Mouse (Mus musculus) myocyte (in vitro differentiated cells): ENCODE measurements around the gene Tff2. TPM values are rescaled to one million over a fixed set of nuclear protein-coding genes. Genes with fewer than 3 reads are reported as not detected.

Source experiments
- H3K27me3 ChIP-seq: one replicate; pipeline ENCODE4 v1.6.1; 2011; ENCODE audit not compliant: control insufficient read depth, insufficient read depth, insufficient read length
- H3K36me3 ChIP-seq: one replicate; pipeline ENCODE4 v1.6.1; 2011; ENCODE audit not compliant: control insufficient read depth, insufficient read depth
- H3K4me2 ChIP-seq: one replicate; pipeline ENCODE4 v1.6.1; 2011; ENCODE audit warnings: low read depth, control low read depth
- H3K4me3 ChIP-seq: one replicate; pipeline ENCODE4 v1.5.1; 2011; ENCODE audit warnings: mild to moderate bottlenecking, control low read depth, moderate library complexity
- H3K79me2 ChIP-seq: one replicate; pipeline ENCODE4 v1.6.1; 2011; ENCODE audit not compliant: control insufficient read depth, insufficient read depth
- H3ac ChIP-seq: one replicate; pipeline ENCODE4 v1.6.1; 2011; ENCODE audit not compliant: control insufficient read depth, insufficient read length
- CEBPB ChIP-seq: IDR thresholded peaks from 2 replicates; pipeline ENCODE4 v1.6.1; 2011; ENCODE audit warnings: mild to moderate bottlenecking, moderate library complexity; ENCODE audit not compliant: poor library complexity, insufficient read depth, severe bottlenecking
- E2F4 ChIP-seq: IDR thresholded peaks from one replicate; pipeline ENCODE4 v1.6.1; 2011; ENCODE audit warnings: mild to moderate bottlenecking, control low read depth, moderate library complexity; ENCODE audit not compliant: insufficient read depth
- MAX ChIP-seq: IDR thresholded peaks from one replicate; pipeline ENCODE4 v1.6.1; 2011; ENCODE audit warnings: low read depth, mild to moderate bottlenecking, control low read depth
- MYOD1 ChIP-seq, 3 experiments: IDR thresholded peaks; one replicate each; pipeline ENCODE4 v1.6.1; 2011; ENCODE audit warnings: control low read depth in 2 of 3, low read depth in 2 of 3, mild to moderate bottlenecking in 2 of 3, moderate library complexity in 1 of 3; ENCODE audit not compliant: insufficient read length in 2 of 3, control insufficient read depth in 1 of 3
- MYOG ChIP-seq, 3 experiments: IDR thresholded peaks; one replicate each; pipeline ENCODE4 v1.6.1; 2011; ENCODE audit warnings: control low read depth in 2 of 3, low read depth in 2 of 3, mild to moderate bottlenecking in 2 of 3; ENCODE audit not compliant: insufficient read length in 2 of 3, control insufficient read depth in 1 of 3, insufficient read depth in 1 of 3
- POLR2A ChIP-seq: IDR thresholded peaks from one replicate; pipeline ENCODE4 v1.6.1; 2011; ENCODE audit warnings: low read depth, mild to moderate bottlenecking, control low read depth, moderate library complexity; ENCODE audit not compliant: insufficient read length
- POLR2AphosphoS2 ChIP-seq: IDR thresholded peaks from one replicate; pipeline ENCODE4 v1.6.1; 2011; ENCODE audit warnings: low read depth, control low read depth; ENCODE audit not compliant: insufficient read length
- REST ChIP-seq: IDR thresholded peaks from one replicate; pipeline ENCODE4 v1.6.1; 2011; ENCODE audit warnings: mild to moderate bottlenecking, control low read depth, moderate library complexity; ENCODE audit not compliant: insufficient read depth, insufficient read length
- SRF ChIP-seq: IDR thresholded peaks from one replicate; pipeline ENCODE4 v1.6.1; 2011; ENCODE audit warnings: low read depth; ENCODE audit not compliant: control insufficient read depth, insufficient read length
- TCF12 ChIP-seq: IDR thresholded peaks from one replicate; pipeline ENCODE4 v1.6.1; 2011; ENCODE audit warnings: mild to moderate bottlenecking, control low read depth; ENCODE audit not compliant: poor library complexity, insufficient read depth, severe bottlenecking
- TCF3 ChIP-seq: IDR thresholded peaks from one replicate; pipeline ENCODE4 v1.6.1; 2011; ENCODE audit warnings: low read depth, control low read depth; ENCODE audit not compliant: insufficient read length
- USF1 ChIP-seq: IDR thresholded peaks from one replicate; pipeline ENCODE4 v1.6.1; 2011; ENCODE audit warnings: low read depth, mild to moderate bottlenecking, control low read depth, moderate library complexity
- polyA plus RNA-seq: library from polyadenylated mRNA; unstranded; fragments of >200 nt; fragmentation: generic; extraction: Trizol; gene quantifications from one replicate; pipeline ENCODE4 v1.2.1, GENCODE M21; 2012; ENCODE audit warnings: missing spikeins

The Tff2 gene
- not detected for polyA plus RNA-seq

DNA sequence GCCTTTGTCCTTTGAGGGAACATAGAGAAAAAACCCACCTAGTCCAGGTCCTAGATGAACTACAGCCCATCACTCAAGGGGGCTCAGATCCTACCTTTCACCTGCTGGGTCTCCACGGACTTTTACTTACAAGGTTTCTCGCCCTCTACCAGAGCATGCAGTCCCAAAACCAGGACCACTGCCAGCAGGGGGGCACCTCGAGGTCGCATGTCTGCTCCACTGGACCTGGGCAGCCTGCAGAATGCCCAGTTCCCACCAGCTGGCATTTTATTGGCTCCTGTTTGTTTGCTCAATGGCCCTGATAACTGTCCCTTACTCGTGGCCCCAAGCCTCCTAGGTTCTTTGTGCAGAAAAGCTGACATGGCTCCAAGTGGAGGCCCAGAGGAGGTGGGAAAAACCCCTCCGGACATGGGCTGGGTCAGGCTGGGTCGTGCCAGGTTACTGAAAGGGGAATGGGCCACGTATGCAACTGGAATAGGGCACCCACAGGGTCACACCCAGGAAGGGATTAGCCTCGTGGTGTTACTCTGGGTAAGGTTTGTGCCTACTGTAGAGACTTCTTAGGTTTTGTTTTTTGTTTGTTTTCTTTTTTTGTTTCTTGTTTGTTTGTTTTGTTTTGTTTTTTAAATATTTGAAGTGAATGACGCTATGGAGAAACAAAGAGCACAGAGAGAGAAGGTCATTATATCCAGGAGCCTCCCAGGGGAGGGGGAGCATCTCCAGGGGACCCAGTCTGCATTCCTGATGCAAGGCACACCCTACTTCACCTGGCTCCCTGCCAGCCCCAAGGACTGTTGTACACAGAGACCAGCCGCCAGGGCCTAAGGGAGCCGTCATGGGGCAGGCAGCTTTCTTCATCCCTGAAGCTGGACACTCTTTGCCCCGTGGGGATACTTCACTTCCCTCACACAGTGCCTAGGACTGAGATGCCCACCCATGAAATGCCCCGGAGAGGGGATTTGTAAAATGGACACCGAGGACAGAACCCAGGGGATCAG lies at the start of gene Tff2:
Gene Tff2 (minus strand): TSS at position 243 of the 998 bp plus-strand sequence.
- H3K4me3 ChIP-seq: no peak within 1 kb of the TSS
- no peaks in the 10 kb centered on the region for H3K79me2 ChIP-seq
- no peak within 1 kb of the TSS for H3ac ChIP-seq
- no peak within 1 kb of the TSS for H3K4me2 ChIP-seq
- H3K27me3 ChIP-seq: no peaks in the 10 kb centered on the region
- no peaks in the 10 kb centered on the region for H3K36me3 ChIP-seq
- TF ChIP-seq SRF (no peak), POLR2AphosphoS2 (no peak), CEBPB (no peak), REST (no peak), POLR2A (no peak), E2F4 (no peak), TCF12 (no peak), TCF3 (no peak)

DNA sequence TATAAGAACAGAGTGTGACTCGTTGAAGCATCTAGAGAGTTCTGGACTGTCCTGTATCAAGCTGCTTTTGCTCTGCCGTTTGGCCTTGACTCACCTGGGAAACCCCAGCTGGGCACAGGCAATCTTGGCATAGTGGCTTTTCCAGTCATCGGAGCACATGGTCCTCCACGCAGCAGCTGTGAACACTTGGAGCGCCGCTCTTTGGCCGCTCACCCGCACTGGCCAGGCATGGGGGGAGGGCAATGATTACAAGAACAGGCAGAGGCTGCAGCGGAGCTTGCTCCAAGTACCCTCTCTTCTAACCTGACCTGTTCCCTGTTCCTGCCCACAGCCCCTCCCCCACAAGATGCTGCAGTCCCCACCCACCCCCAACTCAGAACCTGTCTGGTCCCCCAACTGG lies 49.3 kb upstream of the Tff2 start:
- Histone ChIP-seq H3ac (no peak overlapping the region), H3K36me3 (no peaks in the 10 kb centered on the region), H3K79me2 (no peaks in the 10 kb centered on the region), H3K27me3 (no peaks in the 10 kb centered on the region), H3K4me3 (no peak overlapping the region), H3K4me2 (no peak overlapping the region)
- TF ChIP-seq SRF (no peak), MYOG (IDR thresholded peaks at IDR 0.05; ENCODE audit: control insufficient read depth in 1 of 3, insufficient read depth in 1 of 3, insufficient read length in 2 of 3, low read depth in 2 of 3) (no peak), TCF3 (no peak), E2F4 (no peak), POLR2A (no peak), USF1 (no peak), REST (no peak), CEBPB (no peak)

DNA sequence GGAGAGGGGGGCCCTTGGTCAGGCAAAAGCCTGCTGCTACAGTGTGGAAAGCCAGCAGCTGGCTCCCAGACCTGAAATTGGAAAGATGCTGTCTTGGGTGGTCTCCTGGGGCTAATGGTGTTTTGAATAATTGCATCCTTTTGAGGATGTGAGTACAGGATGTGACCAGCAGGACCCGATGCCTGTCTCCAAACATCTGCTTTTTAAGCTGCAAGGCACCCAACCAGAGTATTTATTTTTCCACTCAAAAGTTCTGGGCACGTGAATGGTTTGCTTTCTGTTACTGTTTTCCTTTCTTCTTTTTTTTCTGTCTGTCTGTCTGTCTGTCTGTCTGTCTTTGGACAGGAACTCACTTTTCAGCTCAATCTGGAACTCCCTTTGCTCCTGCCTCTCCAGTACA lies 48.6 kb upstream of the Tff2 start:
- TF ChIP-seq MYOG (IDR thresholded peaks at IDR 0.05; ENCODE audit: control insufficient read depth in 1 of 3, insufficient read depth in 1 of 3, insufficient read length in 2 of 3, low read depth in 2 of 3) (no peak), POLR2A (no peak), E2F4 (no peak), TCF3 (no peak), SRF (no peak), REST (no peak), USF1 (no peak), MAX (no peak)
- Histone ChIP-seq H3K4me2 (no peak overlapping the region), H3K36me3 (no peaks in the 10 kb centered on the region), H3K4me3 (no peak overlapping the region), H3ac (no peak overlapping the region), H3K27me3 (no peaks in the 10 kb centered on the region), H3K79me2 (no peaks in the 10 kb centered on the region)

DNA sequence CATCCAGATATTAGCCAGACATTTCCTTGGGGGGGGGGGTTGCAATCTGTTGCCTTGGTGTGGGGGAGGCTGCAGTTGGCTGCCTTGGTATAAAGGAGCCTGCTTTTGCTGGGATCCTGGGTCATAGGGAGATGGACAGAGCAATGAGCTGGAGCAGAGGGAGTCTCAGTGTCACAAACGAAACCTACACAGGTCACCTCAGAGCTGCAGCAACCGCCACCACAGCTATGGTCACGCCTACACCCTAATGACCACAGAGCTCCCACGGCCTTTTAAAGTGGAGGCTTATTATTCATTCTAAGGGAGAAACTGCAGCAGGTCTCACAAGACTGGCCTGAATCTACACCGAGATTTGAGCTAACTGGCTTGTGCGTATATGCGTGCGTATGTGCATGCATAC lies 47.7 kb upstream of the Tff2 start:
- no peaks in the 10 kb centered on the region for H3K27me3 ChIP-seq
- no peak overlapping the region for H3K4me2 ChIP-seq
- no peaks in the 10 kb centered on the region for H3K79me2 ChIP-seq
- H3ac ChIP-seq: no peak overlapping the region
- H3K4me3 ChIP-seq: no peak overlapping the region
- no peaks in the 10 kb centered on the region for H3K36me3 ChIP-seq
- TF ChIP-seq TCF12 (no peak), SRF (no peak), MYOD1 (IDR thresholded peaks at IDR 0.05; ENCODE audit: control insufficient read depth in 1 of 3, insufficient read length in 2 of 3, low read depth in 2 of 3) (no peak), TCF3 (no peak), REST (no peak), E2F4 (no peak), POLR2A (no peak)

DNA sequence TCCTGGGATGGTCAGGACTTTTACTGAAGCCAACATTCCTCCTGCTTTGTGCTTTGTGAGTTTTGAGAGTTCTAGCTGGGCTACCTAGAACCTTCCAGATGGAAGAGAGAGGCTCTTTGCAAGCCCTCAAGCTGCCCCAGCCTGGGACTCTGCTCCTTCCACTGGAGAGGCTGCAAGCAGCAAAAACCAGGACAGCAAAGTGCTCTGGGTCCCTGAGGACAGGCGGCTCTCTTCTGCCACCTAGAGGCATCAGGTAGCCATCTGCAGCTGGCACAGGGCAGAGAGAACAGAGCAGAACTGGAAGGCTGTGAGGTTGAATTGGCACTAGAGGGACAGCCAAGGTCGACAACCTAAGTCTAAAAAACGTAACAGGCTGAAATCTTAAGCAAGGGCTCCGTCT lies 43.3 kb upstream of the Tff2 start:
- H3K27me3 ChIP-seq: no peaks in the 10 kb centered on the region
- no peak overlapping the region for H3K4me3 ChIP-seq
- H3K4me2 ChIP-seq: no peak overlapping the region
- H3K36me3 ChIP-seq: no peaks in the 10 kb centered on the region
- TF ChIP-seq POLR2AphosphoS2 (no peak), POLR2A (no peak), E2F4 (no peak), USF1 (no peak), CEBPB (no peak), REST (no peak), TCF3 (no peak), MYOG (IDR thresholded peaks at IDR 0.05; ENCODE audit: control insufficient read depth in 1 of 3, insufficient read depth in 1 of 3, insufficient read length in 2 of 3, low read depth in 2 of 3) (no peak), SRF (no peak), MAX (no peak), TCF12 (no peak), MYOD1 (IDR thresholded peaks at IDR 0.05; ENCODE audit: control insufficient read depth in 1 of 3, insufficient read length in 2 of 3, low read depth in 2 of 3) (no peak)
- no peak overlapping the region for H3ac ChIP-seq
- no peaks in the 10 kb centered on the region for H3K79me2 ChIP-seq
